Mouse (Mus musculus): ENCODE measurements around the gene Trpc7. TPM values are rescaled to one million over a fixed set of nuclear protein-coding genes. Genes with fewer than 3 reads are reported as not detected.
A peak's percentile ranks its signal among the peaks of the same experiment; 100 is the strongest.

The Trpc7 gene
- polyA plus RNA-seq, 1 experiment from 2014 or later: 4.4 TPM

GRCm38 (mm10) chr13:56765284-56766032, 130.3 kb downstream of the Trpc7 start:
- ATAC-seq (ENCODE audit: low FRiP score, low TSS enrichment) (no peak), DNase-seq (no peak)
- Histone ChIP-seq H3K9me3 (ENCODE audit: control insufficient read depth, low read length) (no peaks in the 10 kb centered on the region), H3K4me3 (replicated peaks; ENCODE audit: low read depth, low read length) (no peak overlapping the region), H3K27ac (replicated peaks; ENCODE audit: low read depth, low read length) (peak overlapping the region; percentile 26; the same call in 1 of the 2 replicates), H3K27me3 (ENCODE audit: control insufficient read depth, insufficient read depth, low read length) (no peaks in the 10 kb centered on the region), H3K4me1 (ENCODE audit: control insufficient read depth, insufficient read depth, low read length) (peaks cover 18% of the 10 kb centered on the region), H3K9ac (replicated peaks; ENCODE audit: low read length) (0 out of 2 replicates have a peak overlapping the region, but pooled peaks have one; percentile 20), H3K36me3 (ENCODE audit: control insufficient read depth, insufficient read depth, low read length) (no peaks in the 10 kb centered on the region), H3K4me2 (ENCODE audit: low read length) (peak overlapping the region; percentile 3; the same call in 1 of the 2 replicates)
- WGBS: 60% methylated on average over 25 of the region's 25 CpGs

- no peak for ATAC-seq (ENCODE audit: low FRiP score, low TSS enrichment)
- Histone ChIP-seq H3K4me2 (ENCODE audit: low read length) (no peak overlapping the region), H3K9ac (replicated peaks; ENCODE audit: low read length) (no peak overlapping the region), H3K4me1 (ENCODE audit: control insufficient read depth, insufficient read depth, low read length) (peaks cover 8% of the 10 kb centered on the region; the same call in 1 of the 2 replicates), H3K27me3 (ENCODE audit: control insufficient read depth, insufficient read depth, low read length) (0 out of 2 replicates have a peak, but pooled peaks cover 2% of the 10 kb centered on the region), H3K4me3 (replicated peaks; ENCODE audit: low read depth, low read length) (no peak overlapping the region), H3K9me3 (ENCODE audit: control insufficient read depth, low read length) (no peaks in the 10 kb centered on the region), H3K27ac (replicated peaks; ENCODE audit: low read depth, low read length) (no peak overlapping the region), H3K36me3 (ENCODE audit: control insufficient read depth, insufficient read depth, low read length) (no peaks in the 10 kb centered on the region)
- WGBS: 46% methylated on average over 13 of the region's 13 CpGs
- DNase-seq: no peak
Measured at GRCm38 (mm10) chr13:56762446-56763229, 133.2 kb downstream of the Trpc7 start.

GRCm38 (mm10) chr13:56758492-56758891, 137.3 kb downstream of the Trpc7 start:
- Histone ChIP-seq H3K27ac (replicated peaks; ENCODE audit: low read depth, low read length) (no peak overlapping the region), H3K4me2 (ENCODE audit: low read length) (no peak overlapping the region), H3K27me3 (ENCODE audit: control insufficient read depth, insufficient read depth, low read length) (peaks cover 12% of the 10 kb centered on the region; the same call in 1 of the 2 replicates), H3K9me3 (ENCODE audit: control insufficient read depth, low read length) (no peaks in the 10 kb centered on the region), H3K4me3 (replicated peaks; ENCODE audit: low read depth, low read length) (no peak overlapping the region), H3K9ac (replicated peaks; ENCODE audit: low read length) (no peak overlapping the region), H3K4me1 (ENCODE audit: control insufficient read depth, insufficient read depth, low read length) (peaks cover 2% of the 10 kb centered on the region; the same call in 1 of the 2 replicates), H3K36me3 (ENCODE audit: control insufficient read depth, insufficient read depth, low read length) (no peaks in the 10 kb centered on the region)
- WGBS: 26% methylated on average over 6 of the region's 6 CpGs
- peak; percentile 82 for DNase-seq
- no peak for ATAC-seq (ENCODE audit: low FRiP score, low TSS enrichment)

- WGBS: 71% methylated on average over 12 of the region's 12 CpGs
Measured at GRCm38 (mm10) chr13:56757201-56757600, 138.6 kb downstream of the Trpc7 start.

GRCm38 (mm10) chr13:56755871-56756270, 139.9 kb downstream of the Trpc7 start:
- no peaks in the 10 kb centered on the region for H3K9me3 ChIP-seq (ENCODE audit: control insufficient read depth, low read length)
- ATAC-seq (ENCODE audit: low FRiP score, low TSS enrichment) (no peak), DNase-seq (no peak)
- no peak overlapping the region for H3K4me3 ChIP-seq (replicated peaks; ENCODE audit: low read depth, low read length)
- no peak overlapping the region for H3K9ac ChIP-seq (replicated peaks; ENCODE audit: low read length)
- H3K36me3 ChIP-seq (ENCODE audit: control insufficient read depth, insufficient read depth, low read length): no peaks in the 10 kb centered on the region
- no peak overlapping the region for H3K27ac ChIP-seq (replicated peaks; ENCODE audit: low read depth, low read length)
- no peak overlapping the region for H3K4me2 ChIP-seq (ENCODE audit: low read length)
- peaks cover 34% of the 10 kb centered on the region for H3K27me3 ChIP-seq (ENCODE audit: control insufficient read depth, insufficient read depth, low read length)
- 63% methylated on average over 6 of the region's 6 CpGs for WGBS
- H3K4me1 ChIP-seq (ENCODE audit: control insufficient read depth, insufficient read depth, low read length): peaks cover 15% of the 10 kb centered on the region

More at GRCm38 (mm10) chr13:56757201-56757600, 138.6 kb downstream of the Trpc7 start:
- DNase-seq (no peak), ATAC-seq (ENCODE audit: low FRiP score, low TSS enrichment) (no peak)
- H3K9me3 ChIP-seq (ENCODE audit: control insufficient read depth, low read length): no peaks in the 10 kb centered on the region
- peaks cover 12% of the 10 kb centered on the region for H3K4me1 ChIP-seq (ENCODE audit: control insufficient read depth, insufficient read depth, low read length)
- H3K9ac ChIP-seq (replicated peaks; ENCODE audit: low read length): no peak overlapping the region
- no peaks in the 10 kb centered on the region for H3K36me3 ChIP-seq (ENCODE audit: control insufficient read depth, insufficient read depth, low read length)
- H3K4me3 ChIP-seq (replicated peaks; ENCODE audit: low read depth, low read length): no peak overlapping the region
- H3K4me2 ChIP-seq (ENCODE audit: low read length): no peak overlapping the region
- H3K27ac ChIP-seq (replicated peaks; ENCODE audit: low read depth, low read length): no peak overlapping the region
- H3K27me3 ChIP-seq (ENCODE audit: control insufficient read depth, insufficient read depth, low read length): peaks cover 24% of the 10 kb centered on the region

- no peaks in the 10 kb centered on the region for H3K9me3 ChIP-seq (ENCODE audit: control insufficient read depth, low read length)
- H3K4me2 ChIP-seq (ENCODE audit: low read length): peak within 1 kb of the TSS; percentile 93
- under 1% methylated on average over 71 of the region's 71 CpGs for WGBS
- no peaks in the 10 kb centered on the region for H3K36me3 ChIP-seq (ENCODE audit: control insufficient read depth, insufficient read depth, low read length)
- DNase-seq (peak; percentile 65), ATAC-seq (ENCODE audit: low FRiP score, low TSS enrichment) (no peak)
- no peak within 1 kb of the TSS for H3K27ac ChIP-seq (replicated peaks; ENCODE audit: low read depth, low read length)
- H3K4me1 ChIP-seq (ENCODE audit: control insufficient read depth, insufficient read depth, low read length): peaks cover 15% of the 10 kb centered on the region
- H3K27me3 ChIP-seq (ENCODE audit: control insufficient read depth, insufficient read depth, low read length): peaks cover 34% of the 10 kb centered on the region
- peak within 1 kb of the TSS; percentile 58 for H3K9ac ChIP-seq (replicated peaks; ENCODE audit: low read length)
- peak within 1 kb of the TSS; percentile 46 for H3K4me3 ChIP-seq (replicated peaks; ENCODE audit: low read depth, low read length)
Measured at GRCm38 (mm10) chr13:56753192-56753951, 142.4 kb downstream of the Trpc7 start, which contains the start of gene Gm45623. Gm45623 (minus strand) TSS chr13:56753827.

GRCm38 (mm10) chr13:56752474-56753191, 143.2 kb downstream of the Trpc7 start:
- DNase-seq: peak; percentile 77
- Histone ChIP-seq H3K4me3 (replicated peaks; ENCODE audit: low read depth, low read length) (peak overlapping the region; percentile 46), H3K27ac (replicated peaks; ENCODE audit: low read depth, low read length) (no peak overlapping the region), H3K4me1 (ENCODE audit: control insufficient read depth, insufficient read depth, low read length) (peaks cover 15% of the 10 kb centered on the region), H3K36me3 (ENCODE audit: control insufficient read depth, insufficient read depth, low read length) (no peaks in the 10 kb centered on the region), H3K9me3 (ENCODE audit: control insufficient read depth, low read length) (no peaks in the 10 kb centered on the region), H3K27me3 (ENCODE audit: control insufficient read depth, insufficient read depth, low read length) (peaks cover 33% of the 10 kb centered on the region), H3K4me2 (ENCODE audit: low read length) (peak overlapping the region; percentile 93), H3K9ac (replicated peaks; ENCODE audit: low read length) (peak overlapping the region; percentile 58)
- 1% methylated on average over 41 of the region's 41 CpGs for WGBS
- ATAC-seq (ENCODE audit: low FRiP score, low TSS enrichment): no peak

Data from midbrain, embryonic 14.5 days (tissue).